Mouse (Mus musculus) neural tube, embryonic 12.5 days (tissue): ENCODE measurements around the gene BC035947. TPM values are rescaled to one million over a fixed set of nuclear protein-coding genes. Genes with fewer than 3 reads are reported as not detected.
"Not testable (repeated sequence)": the region's sequence is repeated elsewhere in the genome, so short reads cannot be mapped to it uniquely, and the experiment has no call there.

ENCODE experiments used
- ATAC-seq: fragments of 200-750 bp; cut with Nextera tagmentation; 2 replicates; pipeline ENCODE4 v1.8.0; 2017; ENCODE audit warnings: low read depth, mild to moderate bottlenecking, moderate TSS enrichment, moderate library complexity; ENCODE audit not compliant: low FRiP score
- H3K27ac ChIP-seq: fragments of 300-500 bp; sonication (generic); 2 replicates; pipeline ENCODE4 v1.5.1; 2016
- H3K27me3 ChIP-seq: fragments of 300-500 bp; sonication (generic); replicated peaks from 2 replicates; pipeline ENCODE4 v1.6.1; 2016; ENCODE audit warnings: mild to moderate bottlenecking
- H3K36me3 ChIP-seq: fragments of 300-500 bp; sonication (generic); 2 replicates; pipeline ENCODE4 v1.6.1; 2016; ENCODE audit warnings: mild to moderate bottlenecking
- H3K4me1 ChIP-seq: fragments of 300-500 bp; sonication (generic); 2 replicates; pipeline ENCODE4 v1.6.1; 2016
- H3K4me2 ChIP-seq: fragments of 300-500 bp; sonication (generic); replicated peaks from 2 replicates; pipeline ENCODE4 v1.6.1; 2016; ENCODE audit warnings: mild to moderate bottlenecking
- H3K4me3 ChIP-seq: fragments of 300-500 bp; sonication (generic); 2 replicates; pipeline ENCODE4 v1.5.1; 2016
- H3K9ac ChIP-seq: fragments of 300-500 bp; sonication (generic); 2 replicates; pipeline ENCODE4 v1.6.1; 2016; ENCODE audit warnings: mild to moderate bottlenecking
- H3K9me3 ChIP-seq: fragments of 300-500 bp; sonication (generic); 2 replicates; pipeline ENCODE4 v1.6.1; 2016; ENCODE audit warnings: mild to moderate bottlenecking
- WGBS: fragments of 180-500 bp; shearing (Covaris S2); methylation state at CpG from one replicate; pipeline ENCODE4 v1.1.7; 2016; 5-methylcytosine and 5-hydroxymethylcytosine counted together
- polyA plus RNA-seq: library from polyadenylated mRNA; unstranded; fragments of >200 nt; fragmentation: Nextera tagmentation; extraction: Ambion mirVana; gene quantifications from 2 replicates; pipeline ENCODE4 v1.2.1, GENCODE M21; 2016

BC035947 gene
- polyA plus RNA-seq: 0.42 and 0.65 TPM in 2 replicates

GRCm38 (mm10) chr1:78511621-78512160 lies at the start of gene BC035947:
TSS of gene BC035947 (minus strand) at chr1:78512158.
- Histone ChIP-seq H3K9me3 (no peaks in the 10 kb centered on the region), H3K4me1 (no peaks in the 10 kb centered on the region), H3K27me3 (no peaks in the 10 kb centered on the region; the same call in 1 of the 2 replicates), H3K36me3 (no peaks in the 10 kb centered on the region), H3K9ac (peak within 1 kb of the TSS; percentile 53; the same call in 1 of the 2 replicates), H3K27ac (no peak within 1 kb of the TSS), H3K4me3 (peak within 1 kb of the TSS; percentile 25), H3K4me2 (peak within 1 kb of the TSS; percentile 64)
- ATAC-seq: peak; percentile 53
- WGBS: 5% methylated on average over 25 of the region's 25 CpGs

GRCm38 (mm10) chr1:78554012-78554666 lies 42.2 kb upstream of the BC035947 start:
- Histone ChIP-seq H3K4me2 (no peak overlapping the region), H3K36me3 (no peaks in the 10 kb centered on the region), H3K4me1 (no peaks in the 10 kb centered on the region), H3K9ac (no peak overlapping the region), H3K27me3 (no peaks in the 10 kb centered on the region), H3K9me3 (no peaks in the 10 kb centered on the region), H3K27ac (no peak overlapping the region), H3K4me3 (no peak overlapping the region)
- 85% methylated on average over 8 of the region's 8 CpGs for WGBS
- no peak for ATAC-seq

GRCm38 (mm10) chr1:78548961-78549360 lies 37.0 kb upstream of the BC035947 start:
- 56% methylated on average over 6 of the region's 6 CpGs for WGBS
- Histone ChIP-seq H3K9ac (no peak overlapping the region), H3K4me3 (no peak overlapping the region), H3K27me3 (no peaks in the 10 kb centered on the region), H3K9me3 (no peaks in the 10 kb centered on the region), H3K27ac (no peak overlapping the region), H3K4me1 (no peaks in the 10 kb centered on the region), H3K4me2 (no peak overlapping the region), H3K36me3 (no peaks in the 10 kb centered on the region)
- ATAC-seq: no peak

GRCm38 (mm10) chr1:78546258-78546657 lies 34.3 kb upstream of the BC035947 start:
- WGBS: 86% methylated on average over 9 of the region's 9 CpGs
- H3K9me3 ChIP-seq: no peaks in the 10 kb centered on the region
- no peaks in the 10 kb centered on the region for H3K27me3 ChIP-seq
- no peaks in the 10 kb centered on the region for H3K4me1 ChIP-seq
- no peak overlapping the region for H3K4me3 ChIP-seq
- H3K36me3 ChIP-seq: no peaks in the 10 kb centered on the region
- no peak for ATAC-seq
- no peak overlapping the region for H3K4me2 ChIP-seq
- no peak overlapping the region for H3K9ac ChIP-seq
- no peak overlapping the region for H3K27ac ChIP-seq

GRCm38 (mm10) chr1:78543631-78544030 lies 31.7 kb upstream of the BC035947 start:
- H3K4me3 ChIP-seq, H3K36me3 ChIP-seq, H3K9me3 ChIP-seq, H3K9ac ChIP-seq, ATAC-seq, H3K4me2 ChIP-seq, H3K27ac ChIP-seq, H3K27me3 ChIP-seq, H3K4me1 ChIP-seq: not testable (repeated sequence)
- WGBS: 71% methylated on average over 1 of the region's 1 CpGs

GRCm38 (mm10) chr1:78539166-78539565 lies 27.2 kb upstream of the BC035947 start:
- 70% methylated on average over 6 of the region's 6 CpGs for WGBS
- no peak overlapping the region for H3K9ac ChIP-seq
- ATAC-seq: no peak

GRCm38 (mm10) chr1:78538396-78538795 lies 26.4 kb upstream of the BC035947 start:
- H3K9me3 ChIP-seq: no peaks in the 10 kb centered on the region
- no peak overlapping the region for H3K4me2 ChIP-seq
- 21% methylated on average over 5 of the region's 5 CpGs for WGBS
- no peaks in the 10 kb centered on the region for H3K27me3 ChIP-seq
- H3K4me3 ChIP-seq: no peak overlapping the region
- ATAC-seq: no peak
- 0 out of 2 replicates have a peak, but pooled peaks cover 4% of the 10 kb centered on the region for H3K4me1 ChIP-seq
- H3K36me3 ChIP-seq: no peaks in the 10 kb centered on the region
- no peak overlapping the region for H3K9ac ChIP-seq
- H3K27ac ChIP-seq: no peak overlapping the region

More at GRCm38 (mm10) chr1:78539166-78539565, 27.2 kb upstream of the BC035947 start:
- Histone ChIP-seq H3K27ac (no peak overlapping the region), H3K27me3 (no peaks in the 10 kb centered on the region), H3K4me3 (no peak overlapping the region), H3K4me2 (no peak overlapping the region), H3K4me1 (0 out of 2 replicates have a peak, but pooled peaks cover 4% of the 10 kb centered on the region), H3K36me3 (no peaks in the 10 kb centered on the region), H3K9me3 (no peaks in the 10 kb centered on the region)

- peak overlapping the region; percentile 15 for H3K4me3 ChIP-seq
- no peaks in the 10 kb centered on the region for H3K9me3 ChIP-seq
- H3K36me3 ChIP-seq: no peaks in the 10 kb centered on the region
- WGBS: 18% methylated on average over 16 of the region's 16 CpGs
- H3K27ac ChIP-seq: no peak overlapping the region
- H3K4me2 ChIP-seq: peak overlapping the region; percentile 58
- peak; percentile 87 for ATAC-seq
- no peaks in the 10 kb centered on the region for H3K27me3 ChIP-seq
- 0 out of 2 replicates have a peak, but pooled peaks cover 4% of the 10 kb centered on the region for H3K4me1 ChIP-seq
- H3K9ac ChIP-seq: 0 out of 2 replicates have a peak overlapping the region, but pooled peaks have one; percentile 26
These were observed 25.6 kb upstream of the BC035947 start for GRCm38 (mm10) chr1:78537494-78538010.

- Histone ChIP-seq H3K27ac (no peak overlapping the region), H3K36me3 (no peaks in the 10 kb centered on the region), H3K4me3 (no peak overlapping the region), H3K27me3 (no peaks in the 10 kb centered on the region), H3K4me1 (0 out of 2 replicates have a peak, but pooled peaks cover 4% of the 10 kb centered on the region), H3K9ac (no peak overlapping the region), H3K4me2 (peak overlapping the region; percentile 58; the same call in 1 of the 2 replicates), H3K9me3 (no peaks in the 10 kb centered on the region)
- WGBS: 32% methylated on average over 19 of the region's 19 CpGs
- peak; percentile 75 for ATAC-seq
These were observed 24.6 kb upstream of the BC035947 start for GRCm38 (mm10) chr1:78536310-78537164.

GRCm38 (mm10) chr1:78534428-78535150 lies 22.6 kb upstream of the BC035947 start:
- Histone ChIP-seq H3K4me2 (no peak overlapping the region), H3K27me3 (no peaks in the 10 kb centered on the region), H3K4me1 (0 out of 2 replicates have a peak, but pooled peaks cover 4% of the 10 kb centered on the region), H3K27ac (no peak overlapping the region), H3K36me3 (no peaks in the 10 kb centered on the region), H3K9ac (no peak overlapping the region), H3K4me3 (no peak overlapping the region), H3K9me3 (no peaks in the 10 kb centered on the region)
- no peak for ATAC-seq
- WGBS: 94% methylated on average over 9 of the region's 9 CpGs

GRCm38 (mm10) chr1:78532184-78532800 lies 20.3 kb upstream of the BC035947 start:
- 89% methylated on average over 15 of the region's 15 CpGs for WGBS
- no peak for ATAC-seq
- Histone ChIP-seq H3K9ac (no peak overlapping the region), H3K36me3 (no peaks in the 10 kb centered on the region), H3K9me3 (no peaks in the 10 kb centered on the region), H3K27ac (no peak overlapping the region), H3K4me3 (no peak overlapping the region), H3K4me2 (no peak overlapping the region), H3K4me1 (no peaks in the 10 kb centered on the region), H3K27me3 (no peaks in the 10 kb centered on the region)
